Mouse (Mus musculus) layer of hippocampus, postnatal 10 days (tissue): ENCODE measurements around the gene Tmem259. TPM values are rescaled to one million over a fixed set of nuclear protein-coding genes. Genes with fewer than 3 reads are reported as not detected.

Experiments
- DNase-seq, 2 experiments: peaks; one replicate each; pipeline ENCODE4 v3.0.0; 2021; ENCODE audit warnings: low spot score in 2 of 2
- total RNA-seq, 2 experiments: library from RNA; stranded (reverse); gene quantifications; 2 replicates each; pipeline ENCODE4 v1.2.3; 2021

Gene Tmem259
- total RNA-seq, 2 experiments from 2014 or later = 137 to 139 TPM

DNA sequence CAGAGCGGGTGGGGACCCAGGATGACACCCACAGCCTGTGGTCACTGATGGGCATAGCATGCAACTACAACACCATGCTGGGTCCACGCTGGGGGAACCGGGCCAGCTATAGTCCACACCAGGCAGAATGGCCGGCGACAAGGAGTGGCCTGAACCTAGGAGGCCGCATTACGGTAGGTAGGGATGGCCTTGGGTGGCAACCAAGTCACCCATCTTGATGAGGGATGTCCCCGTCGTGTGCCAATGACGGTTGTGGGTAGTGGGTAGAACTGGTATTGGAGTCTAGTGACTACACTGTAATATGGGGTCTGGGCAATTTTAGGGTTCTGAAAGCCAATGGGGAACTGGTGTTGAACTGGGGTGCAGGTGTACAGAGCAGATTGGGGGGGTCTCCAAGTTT is 32.8 kb upstream of the Tmem259 start:
- DNase-seq = no peak

DNA sequence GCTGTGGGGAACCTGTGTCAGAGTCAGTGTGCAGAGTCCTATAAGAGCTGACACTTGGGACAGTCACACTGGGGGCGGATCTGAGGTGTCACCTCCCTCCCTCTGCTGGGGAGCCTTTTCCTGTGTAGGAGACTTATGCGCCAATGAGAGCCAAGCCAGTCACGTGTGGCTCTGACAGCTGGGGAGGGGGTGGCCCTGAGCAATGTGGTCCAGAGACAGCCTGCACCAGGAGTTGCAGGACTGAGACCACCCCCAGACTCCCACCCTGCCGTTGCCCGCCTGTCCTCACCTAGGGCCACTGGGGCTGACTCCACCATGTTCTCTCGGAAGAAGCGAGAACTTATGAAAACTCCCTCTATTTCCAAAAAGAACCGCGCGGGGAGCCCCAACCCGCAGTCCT is 32.4 kb upstream of the Tmem259 start, which contains the start of gene Arhgap45:
Gene Arhgap45, plus strand, starts transcription at position 143 of the 400 bp plus-strand sequence.
- DNase-seq = no peak

DNA sequence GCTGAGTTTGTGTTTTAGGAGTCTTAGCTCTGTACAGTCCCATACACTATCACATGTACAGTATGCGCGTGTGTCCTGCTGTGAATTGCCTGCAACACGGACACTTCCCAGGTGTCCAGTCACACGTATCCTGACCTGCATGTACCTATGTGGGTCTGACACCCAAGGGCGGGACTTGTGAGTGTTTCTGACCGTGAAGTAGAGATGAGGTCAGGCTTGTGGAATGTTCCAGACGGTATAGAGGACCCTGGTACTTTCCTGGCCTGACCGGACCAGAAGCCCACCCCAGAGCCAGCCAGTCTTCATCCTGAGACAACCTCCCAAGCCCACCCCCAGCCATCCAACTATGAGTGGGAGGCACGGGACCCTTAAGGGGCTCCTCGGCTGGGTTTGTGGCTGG is 31.5 kb upstream of the Tmem259 start:
- no peak for DNase-seq

DNA sequence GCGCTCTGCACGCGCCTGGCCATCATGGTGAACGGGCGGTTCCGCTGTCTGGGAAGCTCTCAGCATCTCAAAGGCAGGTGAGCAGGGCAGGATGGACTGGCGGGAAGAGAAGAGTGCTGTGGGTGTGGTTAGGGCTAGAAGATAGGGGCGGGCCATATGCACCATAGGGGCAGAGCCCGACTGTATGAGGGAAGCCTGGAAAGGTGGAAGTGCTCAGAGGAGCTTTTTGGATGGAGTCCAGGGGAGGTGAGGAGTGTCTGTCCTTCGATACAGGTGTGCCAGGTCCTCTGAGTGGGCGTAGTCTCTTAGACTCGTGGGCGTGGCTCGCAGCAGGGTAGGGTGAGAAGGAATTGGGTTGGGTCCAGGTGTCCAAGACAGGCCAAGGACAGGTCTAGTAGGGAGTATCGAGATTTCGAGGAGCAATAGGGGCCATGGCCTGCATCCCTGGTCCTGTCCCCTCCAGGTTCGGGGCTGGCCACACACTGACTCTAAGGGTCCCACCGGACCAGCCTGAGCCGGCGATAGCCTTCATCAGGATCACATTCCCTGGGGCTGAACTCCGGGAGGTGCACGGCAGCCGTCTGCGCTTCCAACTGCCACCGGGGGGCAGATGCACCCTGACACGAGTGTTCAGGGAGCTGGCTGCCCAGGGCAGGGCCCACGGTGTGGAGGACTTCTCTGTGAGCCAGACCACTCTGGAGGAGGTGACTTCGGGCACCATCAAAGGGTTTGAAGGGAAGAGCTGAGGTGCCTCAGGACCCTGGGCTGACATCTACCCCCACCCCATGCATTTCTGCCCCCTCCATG is 30.6 kb upstream of the Tmem259 start:
- DNase-seq = no peak

DNA sequence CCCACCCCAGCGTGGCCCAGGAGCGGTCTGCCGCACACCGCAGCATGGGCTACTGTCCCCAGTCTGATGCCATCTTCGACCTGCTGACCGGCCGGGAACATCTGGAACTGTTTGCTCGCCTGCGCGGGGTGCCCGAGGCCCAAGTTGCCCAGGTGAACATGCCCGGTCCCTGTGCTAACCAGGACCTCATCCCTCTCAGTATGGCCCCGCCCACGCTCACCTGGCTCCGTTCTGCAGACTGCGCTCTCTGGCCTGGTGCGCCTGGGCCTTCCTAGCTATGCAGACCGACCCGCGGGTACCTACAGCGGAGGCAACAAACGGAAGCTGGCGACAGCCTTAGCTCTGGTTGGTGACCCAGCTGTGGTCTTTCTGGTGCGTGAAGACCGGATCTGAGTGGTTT is 29.5 kb upstream of the Tmem259 start:
- DNase-seq = no peak

DNA sequence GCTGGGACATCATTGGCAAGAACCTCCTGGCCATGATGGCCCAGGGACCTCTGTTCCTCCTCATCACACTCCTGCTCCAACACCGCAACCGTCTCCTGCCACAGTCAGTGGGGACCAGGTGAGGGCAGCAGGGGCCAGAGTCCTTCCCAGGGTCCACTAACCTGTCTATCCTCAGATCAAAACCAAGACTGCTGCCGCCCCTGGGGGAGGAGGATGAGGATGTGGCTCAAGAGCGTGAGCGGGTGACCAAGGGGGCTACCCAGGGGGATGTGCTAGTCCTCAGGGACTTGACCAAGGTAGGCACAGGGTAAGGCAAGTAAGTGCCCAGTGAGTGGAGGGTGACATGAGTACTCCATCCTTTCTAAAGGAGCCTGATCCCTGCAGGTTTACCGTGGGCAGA is 27.6 kb upstream of the Tmem259 start:
- no peak for DNase-seq

DNA sequence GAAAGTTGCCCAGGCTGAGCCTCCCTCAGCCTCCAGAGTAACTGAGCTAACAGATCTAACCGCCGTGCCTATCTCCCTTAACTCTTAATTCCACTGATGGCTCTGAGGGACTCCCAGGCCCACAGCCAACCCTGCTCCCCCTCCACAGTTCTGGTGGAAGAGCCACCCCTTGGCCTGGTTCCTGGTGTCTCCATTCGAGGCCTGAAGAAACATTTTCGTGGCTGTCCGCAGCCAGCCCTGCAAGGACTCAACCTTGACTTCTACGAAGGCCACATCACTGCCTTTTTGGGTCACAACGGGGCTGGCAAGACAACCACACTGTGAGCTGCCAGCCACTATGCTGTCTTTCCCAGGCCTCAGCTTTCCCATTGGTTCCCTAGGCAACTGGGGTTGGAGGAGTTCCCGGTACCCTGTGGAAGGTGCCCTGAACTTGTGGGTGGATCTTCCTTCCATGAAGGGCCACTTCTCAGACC is 20.1 kb upstream of the Tmem259 start:
- no peak for DNase-seq

DNA sequence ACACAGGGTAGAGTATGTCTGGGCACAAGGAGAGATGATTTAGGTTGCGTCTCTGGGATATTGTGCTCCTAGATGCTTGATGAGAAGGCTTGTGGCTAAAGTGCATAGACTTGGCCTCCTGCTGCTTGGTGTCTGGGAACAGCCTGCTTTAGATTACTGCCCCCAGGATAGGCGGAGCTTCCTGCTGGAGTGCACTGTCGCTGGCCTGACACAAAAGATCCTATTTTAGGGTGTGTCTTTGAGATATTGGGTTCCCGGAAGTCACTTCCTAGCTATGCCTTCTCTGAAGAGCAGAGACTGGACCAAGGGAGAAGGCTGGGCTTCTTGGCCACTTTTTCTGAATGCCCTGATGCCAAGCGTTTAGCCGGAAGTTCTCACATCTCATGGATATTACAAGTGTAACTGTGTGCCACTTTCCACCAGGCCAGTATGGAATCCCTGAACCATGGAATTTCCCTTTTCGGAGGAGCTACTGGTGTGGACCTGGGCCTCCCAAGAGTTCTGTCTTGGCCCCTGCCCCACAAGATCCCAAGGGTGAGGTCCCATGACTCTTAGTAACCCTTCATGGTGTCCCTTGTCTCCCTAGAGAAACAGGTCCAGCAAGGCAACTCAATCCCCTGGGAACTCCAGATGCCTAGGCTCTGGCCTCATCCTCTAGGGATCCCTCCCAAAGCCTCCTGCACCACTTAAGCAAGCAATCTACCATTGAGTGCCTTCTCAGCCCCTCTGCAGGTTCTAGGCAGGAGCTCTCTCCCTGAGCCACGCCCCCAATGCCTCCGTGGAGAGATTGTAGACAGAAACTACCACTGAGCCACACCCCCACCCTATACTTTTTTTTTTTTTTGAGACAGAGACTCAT is 19.5 kb upstream of the Tmem259 start:
- no peak for DNase-seq

DNA sequence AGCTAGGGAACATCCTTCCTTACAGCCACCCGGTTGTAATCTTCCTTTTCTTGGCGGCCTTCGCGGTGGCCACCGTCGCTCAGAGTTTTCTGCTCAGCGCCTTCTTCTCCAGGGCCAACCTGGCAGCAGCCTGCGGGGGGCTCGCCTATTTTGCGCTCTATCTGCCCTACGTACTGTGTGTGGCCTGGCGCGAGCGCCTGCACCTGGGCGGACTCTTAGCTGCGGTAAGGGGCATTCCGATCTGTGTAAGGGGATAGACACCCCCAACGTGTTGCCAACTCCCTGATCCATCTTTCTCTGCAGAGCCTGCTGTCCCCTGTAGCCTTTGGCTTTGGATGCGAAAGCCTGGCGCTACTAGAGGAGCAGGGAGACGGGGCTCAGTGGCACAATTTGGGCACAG is 18.7 kb upstream of the Tmem259 start:
- DNase-seq = no peak

DNA sequence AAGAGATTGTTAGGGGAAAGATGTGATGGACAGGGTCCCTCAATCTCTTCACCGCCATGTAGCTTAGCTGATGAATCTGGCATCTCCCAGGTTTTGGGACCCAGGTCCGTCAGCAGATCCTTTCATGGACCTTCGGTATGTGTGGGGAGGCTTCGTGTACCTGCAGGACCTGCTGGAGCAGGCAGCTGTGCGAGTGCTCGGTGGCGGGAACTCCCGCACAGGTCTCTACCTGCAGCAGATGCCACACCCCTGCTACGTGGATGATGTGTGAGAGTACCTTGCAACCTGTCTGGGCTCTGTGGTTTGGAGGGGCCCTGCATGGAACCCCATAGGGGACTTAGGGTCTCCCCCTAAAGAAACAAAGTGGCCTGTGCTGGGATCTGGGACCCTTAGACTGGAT is 17.8 kb upstream of the Tmem259 start:
- no peak for DNase-seq

DNA sequence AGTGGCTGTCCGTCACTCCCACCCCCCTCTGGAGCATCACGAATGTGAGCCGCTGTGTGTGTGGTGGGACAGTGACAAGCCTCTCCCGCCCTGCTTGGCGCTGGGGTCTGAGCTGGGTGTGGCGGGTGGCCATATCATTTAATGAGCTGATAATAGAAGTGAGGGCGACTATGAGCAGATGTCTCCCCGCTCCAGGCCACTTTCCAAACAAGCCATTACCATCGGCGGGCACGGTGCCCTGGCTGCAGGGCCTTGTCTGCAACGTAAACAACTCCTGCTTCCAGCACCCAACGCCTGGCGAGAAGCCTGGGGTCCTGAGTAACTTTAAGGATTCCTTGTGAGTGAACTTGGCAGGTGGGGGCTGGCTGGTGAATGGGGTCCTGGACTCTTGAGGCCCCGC is 13.7 kb upstream of the Tmem259 start:
- DNase-seq = peak in 1 of 2 experiments; percentile 52

DNA sequence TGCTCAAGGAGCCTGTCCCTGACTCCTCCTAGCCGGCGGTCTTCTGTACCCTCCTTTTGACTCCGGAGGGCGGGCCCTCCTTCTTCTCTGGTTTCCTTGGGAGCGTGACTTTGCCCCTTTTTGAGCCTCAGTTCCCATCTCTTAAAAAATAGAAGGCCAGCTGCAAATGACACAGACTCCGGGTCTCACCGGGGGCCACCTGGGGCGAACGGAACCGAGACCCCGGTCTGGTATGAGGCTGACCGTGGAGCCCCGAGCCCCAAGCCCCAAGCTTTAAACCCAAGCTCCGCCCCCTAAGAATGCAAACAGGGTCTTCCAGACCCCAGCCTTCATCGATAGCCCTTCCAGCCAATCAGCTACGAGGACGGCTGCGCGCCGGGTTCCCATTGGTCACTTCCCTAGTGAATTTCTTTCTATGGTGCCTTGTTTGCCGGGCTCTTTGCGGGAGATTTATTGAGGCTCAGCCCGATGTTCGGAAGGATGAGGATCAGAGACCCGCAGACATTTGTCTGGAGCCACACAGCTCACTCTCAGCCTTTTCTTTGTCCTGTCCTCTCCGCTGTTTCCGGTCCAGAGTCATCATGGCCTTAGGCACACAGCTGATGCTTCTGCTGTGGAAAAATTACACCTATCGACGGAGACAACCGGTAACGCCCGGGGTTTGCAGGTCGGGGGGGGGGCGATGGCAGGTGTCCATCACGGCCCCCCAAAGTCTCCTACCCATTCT is 13.1 kb upstream of the Tmem259 start:
- peak; percentile 66 to 79 for DNase-seq

DNA sequence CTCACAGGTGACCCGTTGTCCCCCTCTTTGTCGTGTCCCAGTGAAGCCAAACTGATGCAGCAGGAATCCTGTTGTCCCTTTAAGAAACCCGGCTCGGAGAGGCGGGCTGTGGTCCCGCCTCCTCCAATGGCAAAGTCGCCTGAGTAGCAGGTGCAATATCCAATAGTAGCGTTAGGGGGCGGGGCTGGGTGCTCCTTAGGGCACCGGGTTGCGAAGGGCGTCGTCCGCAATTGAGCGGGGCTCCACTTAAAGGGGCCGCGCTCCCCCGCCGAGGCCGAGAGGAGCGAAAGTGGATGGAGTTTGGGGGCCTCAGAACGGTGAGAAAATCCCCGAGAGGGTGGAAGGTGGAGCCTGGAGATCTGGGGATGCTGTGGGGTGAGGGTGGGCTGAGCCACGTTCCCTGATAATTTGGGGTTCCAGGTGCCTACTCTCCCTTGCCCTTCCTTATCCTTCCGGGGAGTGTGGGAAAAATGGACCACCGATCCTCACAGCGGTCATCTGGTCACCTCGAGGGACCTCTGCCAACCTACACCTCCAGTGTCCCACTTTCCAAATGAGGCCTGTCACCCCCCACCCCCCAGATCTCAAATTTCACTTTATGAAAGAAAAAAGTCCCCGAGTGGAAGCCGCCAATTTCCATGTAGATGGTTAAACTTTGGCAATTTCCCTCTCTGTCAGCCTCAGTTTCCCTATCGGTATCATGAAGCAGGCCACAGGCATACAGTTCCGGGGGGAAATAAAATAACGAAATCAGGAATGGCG is 12.3 kb upstream of the Tmem259 start, which contains the start of gene Abca7:
Gene Abca7, plus strand, starts transcription at position 223 of the 762 bp plus-strand sequence.
- peak; percentile 98 to 99 for DNase-seq

DNA sequence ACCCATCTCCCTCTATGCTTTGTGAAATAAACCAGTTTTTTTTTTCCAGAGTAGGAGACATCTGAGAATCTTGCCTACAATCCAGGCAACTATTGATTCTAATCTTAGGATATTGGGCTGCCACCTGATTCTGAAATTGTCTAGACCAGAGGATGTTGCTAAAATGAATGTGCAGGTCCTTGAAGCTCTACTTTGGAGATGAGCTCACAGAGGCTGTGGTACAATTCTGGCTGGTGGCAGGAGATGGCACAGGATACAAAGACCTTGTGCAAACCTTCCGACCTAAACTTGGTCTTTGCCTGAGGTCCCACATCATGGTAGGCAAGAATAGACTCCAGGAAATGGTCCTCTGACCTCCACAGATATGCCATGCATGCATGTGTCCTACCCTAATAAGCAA is 11.5 kb upstream of the Tmem259 start:
- no peak for DNase-seq

DNA sequence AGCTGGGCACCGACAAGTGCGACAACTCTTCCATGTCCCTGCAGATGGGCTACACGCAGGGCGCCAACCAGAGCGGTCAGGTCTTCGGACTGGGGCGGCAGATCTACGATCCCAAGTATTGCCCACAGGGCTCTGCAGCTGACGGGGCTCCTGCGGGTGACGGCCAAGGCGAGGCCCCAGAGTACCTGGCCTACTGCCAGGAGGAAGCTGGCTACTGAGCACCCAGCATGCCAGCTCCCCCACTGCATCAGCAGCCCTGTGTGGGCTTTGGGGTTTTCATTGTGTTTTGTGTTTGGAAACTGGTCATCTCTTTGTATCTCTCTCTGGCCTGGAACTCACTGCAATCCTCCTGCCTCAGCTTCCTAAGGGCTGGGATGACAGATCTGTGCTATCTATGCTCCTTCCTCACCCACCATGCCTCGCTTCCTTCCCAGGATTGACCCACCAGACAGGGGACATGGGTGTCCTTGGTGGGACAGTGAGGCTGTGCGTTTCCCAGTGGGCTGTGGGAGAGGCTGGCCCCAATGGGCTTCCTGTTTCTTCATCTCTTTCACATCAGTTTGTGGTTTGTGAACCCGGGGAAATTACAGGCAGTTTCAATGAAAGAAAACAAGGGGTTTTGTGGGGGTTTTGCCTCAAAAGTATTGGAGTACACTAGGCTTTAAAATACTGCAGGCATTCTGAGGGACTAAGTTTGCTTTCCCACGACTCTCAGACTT is 10.4 kb upstream of the Tmem259 start:
- DNase-seq = no peak

DNA sequence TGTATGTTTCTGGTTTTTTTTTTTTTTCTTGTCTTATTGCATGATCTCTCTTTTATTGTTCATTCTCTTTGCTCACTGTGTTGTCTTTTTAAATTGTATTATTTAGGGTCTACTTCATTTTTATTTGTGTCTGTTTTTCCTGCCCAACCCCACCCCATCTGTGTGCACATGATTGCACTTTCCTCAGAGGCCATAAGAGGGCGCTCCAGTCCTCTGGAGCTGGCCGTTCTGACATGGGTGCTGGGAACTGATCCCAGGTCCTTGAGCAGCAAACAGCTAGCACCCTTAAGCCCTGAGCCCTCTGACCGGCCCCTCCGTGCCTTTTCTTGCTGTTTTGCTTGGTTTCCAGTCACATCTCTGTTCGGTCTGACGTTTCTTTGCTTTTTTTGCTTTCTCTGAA is 7.4 kb upstream of the Tmem259 start:
- DNase-seq = no peak

DNA sequence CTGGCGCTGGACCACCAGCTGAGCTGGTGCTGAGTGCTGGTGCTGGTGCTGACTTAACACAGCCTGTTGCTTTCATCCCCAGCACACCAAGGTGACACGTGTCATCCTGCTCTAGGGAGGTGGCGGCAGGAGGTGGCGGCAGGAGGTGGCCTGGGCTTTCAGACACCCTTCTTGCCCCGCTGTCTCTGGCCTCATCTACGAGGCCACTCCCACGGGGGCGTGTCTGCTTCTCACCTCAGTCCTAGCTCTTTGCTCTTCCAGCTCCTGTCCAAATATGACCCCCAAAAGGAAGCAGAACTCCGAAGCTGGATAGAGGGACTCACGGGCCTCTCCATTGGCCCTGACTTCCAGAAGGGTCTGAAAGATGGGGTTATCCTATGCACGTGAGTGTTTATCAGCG is 7.0 kb upstream of the Tmem259 start:
- DNase-seq = no peak

DNA sequence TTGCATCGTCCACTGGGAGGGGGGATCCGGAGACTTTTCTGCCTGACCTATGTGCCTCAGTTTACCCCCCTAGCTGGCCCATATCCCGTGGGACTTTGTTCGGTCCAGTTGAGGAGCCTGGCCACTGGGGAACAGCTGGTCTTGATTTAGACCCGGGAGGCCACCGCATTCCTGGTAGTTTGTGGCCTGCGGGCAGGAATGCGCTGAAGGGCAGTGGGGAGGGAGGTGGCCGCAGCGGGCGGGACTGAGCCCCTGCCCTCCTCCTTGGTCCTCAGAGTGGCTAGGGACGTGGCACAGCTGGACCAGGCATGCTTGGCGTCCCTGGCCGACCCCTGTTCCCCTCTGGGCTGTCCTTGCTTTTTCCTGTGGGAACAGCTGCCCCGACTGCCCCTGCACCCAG is 5.7 kb upstream of the Tmem259 start:
- no peak for DNase-seq

DNA sequence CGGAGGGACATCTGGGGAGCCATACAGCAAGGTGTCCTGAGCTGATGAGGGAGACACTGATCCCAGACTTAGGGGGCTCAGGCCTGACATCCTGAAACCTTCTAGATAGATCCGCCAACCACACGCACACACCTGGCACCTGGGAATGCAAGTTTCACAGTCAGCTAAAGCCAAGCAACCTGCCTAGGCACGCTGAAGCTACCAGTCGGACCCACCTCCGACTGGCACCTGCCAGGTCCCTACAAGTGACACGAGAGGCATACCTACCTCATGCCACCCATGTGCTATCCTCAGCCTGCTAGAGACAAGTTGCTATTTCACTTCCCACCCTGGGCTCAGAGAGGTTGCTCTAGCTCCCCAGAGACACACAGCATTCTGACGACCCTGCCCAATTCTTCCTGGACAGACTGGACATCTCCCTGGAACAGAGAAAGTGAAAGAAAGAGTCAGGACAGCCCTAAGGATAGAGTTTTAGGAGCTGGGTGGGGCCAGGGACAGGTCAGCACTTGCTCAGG is 5.2 kb upstream of the Tmem259 start:
- no peak for DNase-seq
